Mouse (Mus musculus): ENCODE results near the gene Pdk2.

Gene Pdk2

GRCm38 (mm10) chr11:94988780-94989561 is 52.2 kb downstream of the Pdk2 start:
- peak in 1 of 2 experiments; percentile 62 for DNase-seq (ENCODE audit: low spot score in 2 of 2)

DNA sequence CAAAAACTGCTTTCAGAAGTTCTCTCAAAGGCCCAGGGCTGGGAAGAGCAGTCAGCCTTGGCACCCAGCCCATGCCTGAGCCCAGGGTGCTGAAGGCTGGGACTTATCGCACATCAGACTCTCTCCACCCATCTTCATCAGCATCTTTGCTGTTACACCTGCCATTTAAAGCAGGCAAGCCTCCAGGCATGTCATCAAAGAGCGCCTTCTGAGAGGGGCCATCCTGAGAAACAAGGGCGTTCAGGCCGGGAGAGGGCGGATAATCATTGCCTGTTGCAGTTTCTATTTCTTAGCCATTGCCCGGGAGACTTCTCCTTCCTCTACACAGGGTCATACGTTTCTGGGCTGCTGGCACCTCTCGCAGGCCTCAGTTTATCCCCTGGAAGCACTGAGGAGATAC is 53.3 kb downstream of the Pdk2 start:
- no peak for DNase-seq (ENCODE audit: low spot score in 2 of 2)

GRCm38 (mm10) chr11:94987341-94987740 is 53.8 kb downstream of the Pdk2 start:
- no peak for DNase-seq (ENCODE audit: low spot score in 2 of 2)

- no peak for DNase-seq (ENCODE audit: low spot score in 2 of 2)
Observed at GRCm38 (mm10) chr11:94986435-94986834, 54.7 kb downstream of the Pdk2 start.

DNA sequence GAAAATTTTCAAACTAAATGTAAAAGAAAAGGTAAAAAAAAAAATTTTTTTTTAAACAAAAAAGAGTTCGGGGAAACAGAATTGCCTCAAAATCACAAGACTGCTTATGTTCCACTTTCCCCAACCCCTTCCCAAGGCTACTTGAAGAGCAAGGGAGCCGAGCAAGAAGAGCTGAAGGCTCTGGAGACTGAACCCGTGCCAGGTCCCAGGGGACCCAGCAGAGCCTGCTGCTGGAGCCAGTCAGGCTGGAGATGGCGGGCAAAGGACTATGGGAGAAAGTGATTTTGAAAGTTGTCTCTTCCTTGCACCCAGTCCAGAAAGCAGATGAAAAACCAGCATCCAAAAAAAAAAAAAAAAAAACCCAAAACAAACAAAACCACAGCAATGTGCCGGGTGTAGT is 55.3 kb downstream of the Pdk2 start:
- DNase-seq (ENCODE audit: low spot score in 2 of 2) = no peak

DNA sequence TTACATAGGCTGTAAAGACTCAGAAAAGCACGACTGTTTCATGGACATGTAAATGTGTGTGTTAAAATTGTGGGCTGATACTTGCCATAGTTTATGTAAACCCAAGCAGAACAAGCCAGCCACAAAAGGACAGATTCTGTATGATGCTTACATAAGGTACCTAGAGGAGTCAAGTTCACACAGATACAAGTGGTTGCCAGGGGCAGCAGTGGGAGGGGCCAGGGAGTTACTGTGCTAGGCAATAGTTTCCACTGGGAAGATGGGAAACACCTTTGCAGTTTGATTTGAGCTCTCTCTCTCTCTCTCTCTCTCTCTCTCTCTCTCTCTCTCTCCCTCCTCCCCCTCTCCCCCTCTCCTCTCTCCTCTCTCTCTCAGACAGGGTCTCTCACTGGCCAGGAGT is 56.0 kb downstream of the Pdk2 start:
- no peak for DNase-seq (ENCODE audit: low spot score in 2 of 2)

DNA sequence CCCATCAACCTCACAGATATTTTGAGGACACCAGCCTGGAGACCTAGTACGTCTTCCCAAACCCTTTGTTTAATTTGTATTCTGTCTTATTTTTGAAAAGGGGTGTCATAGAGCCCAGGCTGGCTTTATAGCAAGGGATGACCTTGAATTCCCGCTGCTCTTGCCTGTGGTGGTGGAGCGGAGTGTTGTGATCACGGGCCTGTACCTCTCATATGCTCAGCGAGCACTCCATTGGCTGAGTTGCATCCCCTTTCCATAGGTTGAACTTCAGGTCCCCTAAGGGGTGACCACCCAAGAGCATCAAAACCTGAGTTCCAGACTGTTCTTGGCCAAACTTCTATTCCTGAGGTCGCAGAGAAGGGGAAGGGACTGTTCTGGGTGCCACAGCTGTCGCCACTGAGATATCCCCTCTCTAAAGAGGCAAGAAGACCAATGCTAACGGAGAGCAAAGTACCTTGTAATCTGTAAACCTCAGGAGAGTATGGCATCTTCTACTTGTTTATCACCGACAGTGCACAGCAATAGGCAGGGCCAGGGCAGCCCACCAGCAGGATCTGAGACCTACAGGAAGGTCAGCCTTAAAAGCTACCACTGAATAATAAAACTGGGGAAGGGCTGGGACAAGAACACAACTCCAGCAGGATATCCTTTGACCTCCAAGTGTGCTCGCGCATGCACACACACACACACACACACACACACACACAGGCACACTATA is 61.5 kb downstream of the Pdk2 start:
- no peak for DNase-seq (ENCODE audit: low spot score in 2 of 2)

DNA sequence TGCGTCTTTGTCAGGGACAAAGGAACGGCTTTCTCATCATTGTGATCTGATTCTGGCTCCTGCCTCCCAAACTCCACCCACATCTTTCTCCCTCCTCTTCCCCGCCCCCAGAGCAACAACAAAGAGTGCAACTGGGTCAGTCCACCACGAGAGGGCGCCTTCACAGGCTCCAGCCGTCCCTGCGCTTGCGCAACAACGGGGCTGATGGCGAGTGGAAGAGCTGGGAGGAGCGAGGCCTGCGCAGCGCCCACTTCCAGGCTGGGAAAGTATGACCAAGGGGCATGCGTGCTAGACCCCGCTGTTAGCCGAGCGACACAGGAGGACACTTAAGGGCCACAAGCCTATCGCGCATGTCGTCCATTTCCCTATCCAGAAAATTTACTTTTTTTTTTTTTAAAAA is 62.2 kb downstream of the Pdk2 start:
- DNase-seq (ENCODE audit: low spot score in 2 of 2) = peak; percentile 94 to 97

- no peak for DNase-seq (ENCODE audit: low spot score in 2 of 2)
Observed at GRCm38 (mm10) chr11:94978178-94978915, 62.8 kb downstream of the Pdk2 start.

Measured in heart, adult 9 months (tissue).